Mouse (Mus musculus) intestine, embryonic 16.5 days (tissue): ENCODE data around the gene Myo7a. TPM values are rescaled to one million over a fixed set of nuclear protein-coding genes. Genes with fewer than 3 reads are reported as not detected.
A peak's percentile ranks its signal among the peaks of the same experiment; 100 is the strongest.

ENCODE experiments used
- ATAC-seq: fragments of 200-750 bp; cut with Nextera tagmentation; 2 replicates; pipeline ENCODE4 v1.8.0; 2017; ENCODE audit warnings: moderate TSS enrichment, moderate library complexity
- H3K27ac ChIP-seq: fragments of 300-500 bp; sonication (generic); 2 replicates; pipeline ENCODE4 v1.5.1; 2014; ENCODE audit warnings: mild to moderate bottlenecking, low read length
- H3K27me3 ChIP-seq: fragments of 300-500 bp; sonication (generic); replicated peaks from 2 replicates; pipeline ENCODE4 v1.6.1; 2014; ENCODE audit warnings: low read length, control low read depth, mixed read lengths; ENCODE audit not compliant: control insufficient read depth, insufficient read depth
- H3K36me3 ChIP-seq: fragments of 300-500 bp; sonication (generic); 2 replicates; pipeline ENCODE4 v1.6.1; 2014; ENCODE audit warnings: low read length, control low read depth; ENCODE audit not compliant: control insufficient read depth, insufficient read depth
- H3K4me1 ChIP-seq: fragments of 300-500 bp; sonication (generic); 2 replicates; pipeline ENCODE4 v1.6.1; 2014; ENCODE audit warnings: low read length, control low read depth, mixed read lengths; ENCODE audit not compliant: control insufficient read depth, insufficient read depth
- H3K4me2 ChIP-seq: fragments of 300-500 bp; sonication (generic); 2 replicates; pipeline ENCODE4 v1.6.1; 2014; ENCODE audit warnings: low read depth, low read length, control low read depth
- H3K4me3 ChIP-seq: fragments of 300-500 bp; sonication (generic); 2 replicates; pipeline ENCODE4 v1.5.1; 2014; ENCODE audit warnings: mild to moderate bottlenecking, low read length
- H3K9ac ChIP-seq: fragments of 300-500 bp; sonication (generic); 2 replicates; pipeline ENCODE4 v1.6.1; 2014; ENCODE audit warnings: low read depth, low read length
- H3K9me3 ChIP-seq: fragments of 300-500 bp; sonication (generic); 2 replicates; pipeline ENCODE4 v1.6.1; 2016; ENCODE audit warnings: low read length, control low read depth; ENCODE audit not compliant: control insufficient read depth
- WGBS: fragments of 180-500 bp; shearing (Covaris S2); extraction: QIAGEN DNeasy Blood & Tissue Kit; methylation state at CpG from one replicate; pipeline ENCODE4 v1.1.7; 2014; 5-methylcytosine and 5-hydroxymethylcytosine counted together
- polyA plus RNA-seq: library from polyadenylated mRNA; unstranded; fragments of >200 nt; fragmentation: Nextera tagmentation; extraction: Ambion mirVana; gene quantifications from 2 replicates; pipeline ENCODE4 v1.2.1, GENCODE M21; 2015

Myo7a gene
- polyA plus RNA-seq, 1 experiment from 2014 or later = 24.0 TPM

- no peak for ATAC-seq
- no peak overlapping the region for H3K4me2 ChIP-seq
- WGBS = 67% methylated on average over 8 of the region's 8 CpGs
- H3K4me1 ChIP-seq = no peaks in the 10 kb centered on the region
- no peak overlapping the region for H3K27ac ChIP-seq
- no peak overlapping the region for H3K4me3 ChIP-seq
- H3K27me3 ChIP-seq = no peaks in the 10 kb centered on the region
- no peak overlapping the region for H3K9ac ChIP-seq
- no peaks in the 10 kb centered on the region for H3K36me3 ChIP-seq
- H3K9me3 ChIP-seq = no peaks in the 10 kb centered on the region
Observed at GRCm38 (mm10) chr7:98146447-98146845, 27.1 kb upstream of the Myo7a start.

GRCm38 (mm10) chr7:98145842-98146446 lies 26.6 kb upstream of the Myo7a start:
- Histone ChIP-seq H3K4me1 (no peaks in the 10 kb centered on the region), H3K36me3 (no peaks in the 10 kb centered on the region), H3K27ac (no peak overlapping the region), H3K9me3 (no peaks in the 10 kb centered on the region), H3K9ac (no peak overlapping the region), H3K27me3 (no peaks in the 10 kb centered on the region), H3K4me3 (no peak overlapping the region), H3K4me2 (no peak overlapping the region)
- 84% methylated on average over 12 of the region's 12 CpGs for WGBS
- ATAC-seq = no peak

DNA sequence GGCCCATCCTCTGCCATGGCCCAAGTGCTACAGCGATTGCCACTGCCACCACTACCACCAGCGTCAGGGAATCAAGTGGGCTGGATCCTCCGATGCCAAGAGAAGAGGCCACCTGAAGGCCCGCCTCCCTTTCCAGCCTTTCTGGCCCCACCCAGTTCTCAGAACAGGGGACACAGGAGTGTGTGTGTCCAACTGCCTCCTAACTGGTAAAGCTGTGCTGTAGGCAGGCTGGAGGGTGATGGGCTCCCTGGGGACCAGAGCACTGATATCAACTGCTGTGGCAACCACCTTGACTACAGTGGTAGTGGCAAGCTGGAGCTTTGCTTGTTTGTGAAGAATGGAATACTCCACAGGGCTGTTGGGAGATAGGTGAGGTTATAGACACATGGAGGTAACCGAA lies 26.1 kb upstream of the Myo7a start, which contains the start of gene Omp:
Omp (minus strand) TSS at position 101 of the 400 bp plus-strand sequence.
- H3K4me1 ChIP-seq = no peaks in the 10 kb centered on the region
- no peak within 1 kb of the TSS for H3K4me3 ChIP-seq
- H3K36me3 ChIP-seq = no peaks in the 10 kb centered on the region
- 92% methylated on average over 5 of the region's 5 CpGs for WGBS
- no peak within 1 kb of the TSS for H3K9ac ChIP-seq
- H3K27ac ChIP-seq = no peak within 1 kb of the TSS
- no peaks in the 10 kb centered on the region for H3K9me3 ChIP-seq
- H3K27me3 ChIP-seq = no peaks in the 10 kb centered on the region
- ATAC-seq = no peak
- no peak within 1 kb of the TSS for H3K4me2 ChIP-seq

- no peak for ATAC-seq
- no peaks in the 10 kb centered on the region for H3K27me3 ChIP-seq
- no peak overlapping the region for H3K4me2 ChIP-seq
- H3K4me3 ChIP-seq = no peak overlapping the region
- H3K27ac ChIP-seq = no peak overlapping the region
- no peaks in the 10 kb centered on the region for H3K4me1 ChIP-seq
- WGBS = 65% methylated on average over 3 of the region's 3 CpGs
- no peaks in the 10 kb centered on the region for H3K36me3 ChIP-seq
- no peaks in the 10 kb centered on the region for H3K9me3 ChIP-seq
- no peak overlapping the region for H3K9ac ChIP-seq
Observed at GRCm38 (mm10) chr7:98142648-98143047, 23.3 kb upstream of the Myo7a start.

- no peak for ATAC-seq
- no peak overlapping the region for H3K4me3 ChIP-seq
- no peaks in the 10 kb centered on the region for H3K27me3 ChIP-seq
- 69% methylated on average over 8 of the region's 8 CpGs for WGBS
- H3K9me3 ChIP-seq = no peaks in the 10 kb centered on the region
- no peaks in the 10 kb centered on the region for H3K36me3 ChIP-seq
- no peak overlapping the region for H3K27ac ChIP-seq
- no peak overlapping the region for H3K4me2 ChIP-seq
- H3K4me1 ChIP-seq = no peaks in the 10 kb centered on the region
- no peak overlapping the region for H3K9ac ChIP-seq
Observed at GRCm38 (mm10) chr7:98142247-98142646, 22.9 kb upstream of the Myo7a start.

GRCm38 (mm10) chr7:98141206-98141605 lies 21.9 kb upstream of the Myo7a start:
- 0 out of 2 replicates have a peak, but pooled peaks have one; percentile 33 for ATAC-seq
- no peaks in the 10 kb centered on the region for H3K9me3 ChIP-seq
- no peak overlapping the region for H3K4me3 ChIP-seq
- no peak overlapping the region for H3K4me2 ChIP-seq
- no peaks in the 10 kb centered on the region for H3K36me3 ChIP-seq
- no peaks in the 10 kb centered on the region for H3K27me3 ChIP-seq
- H3K27ac ChIP-seq = no peak overlapping the region
- H3K9ac ChIP-seq = no peak overlapping the region
- 69% methylated on average over 3 of the region's 3 CpGs for WGBS
- H3K4me1 ChIP-seq = no peaks in the 10 kb centered on the region

GRCm38 (mm10) chr7:98140597-98140996 lies 21.3 kb upstream of the Myo7a start:
- Histone ChIP-seq H3K9me3 (no peaks in the 10 kb centered on the region), H3K4me2 (no peak overlapping the region), H3K4me3 (no peak overlapping the region), H3K9ac (no peak overlapping the region), H3K27me3 (no peaks in the 10 kb centered on the region), H3K4me1 (no peaks in the 10 kb centered on the region), H3K27ac (no peak overlapping the region), H3K36me3 (no peaks in the 10 kb centered on the region)
- whole genome bisulfite sequencing = 40% methylated on average over 2 of the region's 2 CpGs
- no peak for ATAC-seq

DNA sequence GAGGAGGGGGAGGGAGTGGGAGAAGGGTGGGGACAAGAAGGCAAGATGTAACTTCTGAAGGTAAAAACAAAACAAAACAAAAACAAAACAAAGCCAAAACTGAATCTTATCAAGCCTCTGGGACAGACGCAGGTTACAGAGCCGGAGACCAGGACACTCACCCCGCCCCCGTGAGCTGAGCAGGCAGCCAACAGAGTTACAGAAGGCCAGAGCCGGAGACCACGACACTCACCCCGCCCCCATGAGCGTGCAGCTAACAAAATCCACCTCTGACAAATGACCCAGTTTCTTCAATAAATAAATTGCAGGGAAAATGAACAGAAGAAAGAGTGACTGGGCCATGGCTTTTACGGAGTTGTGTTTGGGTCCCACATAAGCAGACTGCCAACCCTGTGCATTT lies 19.9 kb upstream of the Myo7a start:
- Histone ChIP-seq H3K4me3 (no peak overlapping the region), H3K27ac (no peak overlapping the region), H3K4me1 (no peaks in the 10 kb centered on the region), H3K4me2 (no peak overlapping the region), H3K36me3 (no peaks in the 10 kb centered on the region), H3K27me3 (no peaks in the 10 kb centered on the region), H3K9ac (peak overlapping the region; percentile 16; the same call in 1 of the 2 replicates), H3K9me3 (no peaks in the 10 kb centered on the region)
- ATAC-seq = no peak
- 23% methylated on average over 9 of the region's 9 CpGs for WGBS

- WGBS = 47% methylated on average over 2 of the region's 2 CpGs
- H3K9me3 ChIP-seq = no peaks in the 10 kb centered on the region
- H3K4me3 ChIP-seq = no peak overlapping the region
- no peak overlapping the region for H3K4me2 ChIP-seq
- no peaks in the 10 kb centered on the region for H3K36me3 ChIP-seq
- H3K4me1 ChIP-seq = no peaks in the 10 kb centered on the region
- no peak overlapping the region for H3K27ac ChIP-seq
- H3K27me3 ChIP-seq = no peaks in the 10 kb centered on the region
- ATAC-seq = no peak
- no peak overlapping the region for H3K9ac ChIP-seq
Observed at GRCm38 (mm10) chr7:98137995-98138394, 18.7 kb upstream of the Myo7a start.

- no peak overlapping the region for H3K4me3 ChIP-seq
- H3K4me1 ChIP-seq = no peaks in the 10 kb centered on the region
- no peak overlapping the region for H3K4me2 ChIP-seq
- H3K27ac ChIP-seq = no peak overlapping the region
- H3K27me3 ChIP-seq = no peaks in the 10 kb centered on the region
- 58% methylated on average over 3 of the region's 3 CpGs for WGBS
- H3K9ac ChIP-seq = no peak overlapping the region
- no peaks in the 10 kb centered on the region for H3K9me3 ChIP-seq
- no peaks in the 10 kb centered on the region for H3K36me3 ChIP-seq
- ATAC-seq = no peak
Observed at GRCm38 (mm10) chr7:98137583-98137982, 18.3 kb upstream of the Myo7a start.
